Mouse (Mus musculus): Measurements from ENCODE around the gene Pdgfc. TPM values are rescaled to one million over a fixed set of nuclear protein-coding genes. Genes with fewer than 3 reads are reported as not detected.

Gene Pdgfc
- total and polyA plus RNA-seq, 2 experiments, result 1.5 to 2.6 TPM

GRCm38 (mm10) chr3:81029909-81030308 lies 6.3 kb upstream of the Pdgfc start:
- WGBS, result 86% methylated on average over 3 of the region's 3 CpGs
- H3K27ac ChIP-seq (replicated peaks; ENCODE audit: insufficient read depth, low read depth, low read length), result no peak overlapping the region
- no peaks in the 10 kb centered on the region for H3K27me3 ChIP-seq (ENCODE audit: control insufficient read depth, insufficient read depth, low read length)
- no peaks in the 10 kb centered on the region for H3K79me2 ChIP-seq (ENCODE audit: control insufficient read depth, insufficient read depth, low read length)
- no peaks in the 10 kb centered on the region for H3K36me3 ChIP-seq (ENCODE audit: control insufficient read depth, insufficient read depth, low read length)
- no peak overlapping the region for H3K4me3 ChIP-seq (ENCODE audit: insufficient read depth, low read depth, low read length)
- TF ChIP-seq POLR2A (IDR thresholded peaks at IDR 0.05; ENCODE audit: extremely low read depth, insufficient read depth, low read length), result no peak
- no peak for TF ChIP-seq CTCF (IDR thresholded peaks at IDR 0.05; ENCODE audit: low read depth, low read length)
- no peak for DNase-seq (ENCODE audit: extremely low read depth, low read depth, low spot score)
- no peak overlapping the region for H3K9ac ChIP-seq (ENCODE audit: low read depth, low read length)
- H3K4me1 ChIP-seq (ENCODE audit: control insufficient read depth, insufficient read depth, low read length), result no peaks in the 10 kb centered on the region; the same call in 1 of the 2 replicates

- TF ChIP-seq CTCF (IDR thresholded peaks at IDR 0.05; ENCODE audit: low read depth, low read length) (no peak), POLR2A (IDR thresholded peaks at IDR 0.05; ENCODE audit: extremely low read depth, insufficient read depth, low read length) (no peak)
- Histone ChIP-seq H3K79me2 (ENCODE audit: control insufficient read depth, insufficient read depth, low read length) (no peaks in the 10 kb centered on the region), H3K9ac (ENCODE audit: low read depth, low read length) (no peak overlapping the region), H3K4me1 (ENCODE audit: control insufficient read depth, insufficient read depth, low read length) (no peaks in the 10 kb centered on the region; the same call in 1 of the 2 replicates), H3K36me3 (ENCODE audit: control insufficient read depth, insufficient read depth, low read length) (no peaks in the 10 kb centered on the region), H3K4me3 (ENCODE audit: insufficient read depth, low read depth, low read length) (no peak overlapping the region), H3K27ac (replicated peaks; ENCODE audit: insufficient read depth, low read depth, low read length) (no peak overlapping the region), H3K27me3 (ENCODE audit: control insufficient read depth, insufficient read depth, low read length) (no peaks in the 10 kb centered on the region)
- no peak for DNase-seq (ENCODE audit: extremely low read depth, low read depth, low spot score)
- WGBS, result 94% methylated on average over 2 of the region's 2 CpGs
These were observed 5.9 kb upstream of the Pdgfc start for GRCm38 (mm10) chr3:81030311-81030710.

DNA sequence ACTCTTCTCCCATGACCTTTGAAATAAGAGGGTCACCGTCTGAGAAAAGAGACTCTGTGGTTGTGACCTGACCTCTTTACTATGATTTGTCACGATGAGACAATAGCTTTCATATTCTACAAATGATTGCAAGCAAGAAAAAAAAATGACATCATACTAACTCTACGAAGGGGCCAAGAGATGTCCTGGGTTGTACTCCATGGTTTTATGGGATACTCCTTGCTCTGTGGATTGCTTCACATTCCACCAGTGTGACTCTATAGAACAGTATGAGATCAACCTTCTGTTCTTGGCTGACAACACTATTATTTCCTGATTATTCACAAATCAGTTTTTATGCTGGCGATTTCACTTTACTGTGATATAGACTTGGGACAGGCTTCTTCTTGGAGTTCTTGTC lies 4.2 kb upstream of the Pdgfc start:
- 85% methylated on average over 4 of the region's 4 CpGs for WGBS
- H3K36me3 ChIP-seq (ENCODE audit: control insufficient read depth, insufficient read depth, low read length), result no peaks in the 10 kb centered on the region
- H3K27ac ChIP-seq (replicated peaks; ENCODE audit: insufficient read depth, low read depth, low read length), result no peak overlapping the region
- H3K27me3 ChIP-seq (ENCODE audit: control insufficient read depth, insufficient read depth, low read length), result no peaks in the 10 kb centered on the region
- DNase-seq (ENCODE audit: extremely low read depth, low read depth, low spot score), result no peak
- no peak overlapping the region for H3K9ac ChIP-seq (ENCODE audit: low read depth, low read length)
- H3K4me3 ChIP-seq (ENCODE audit: insufficient read depth, low read depth, low read length), result no peak overlapping the region
- TF ChIP-seq POLR2A (IDR thresholded peaks at IDR 0.05; ENCODE audit: extremely low read depth, insufficient read depth, low read length), result no peak
- no peak for TF ChIP-seq CTCF (IDR thresholded peaks at IDR 0.05; ENCODE audit: low read depth, low read length)
- H3K4me1 ChIP-seq (ENCODE audit: control insufficient read depth, insufficient read depth, low read length), result no peaks in the 10 kb centered on the region; the same call in 1 of the 2 replicates
- no peaks in the 10 kb centered on the region for H3K79me2 ChIP-seq (ENCODE audit: control insufficient read depth, insufficient read depth, low read length)

DNA sequence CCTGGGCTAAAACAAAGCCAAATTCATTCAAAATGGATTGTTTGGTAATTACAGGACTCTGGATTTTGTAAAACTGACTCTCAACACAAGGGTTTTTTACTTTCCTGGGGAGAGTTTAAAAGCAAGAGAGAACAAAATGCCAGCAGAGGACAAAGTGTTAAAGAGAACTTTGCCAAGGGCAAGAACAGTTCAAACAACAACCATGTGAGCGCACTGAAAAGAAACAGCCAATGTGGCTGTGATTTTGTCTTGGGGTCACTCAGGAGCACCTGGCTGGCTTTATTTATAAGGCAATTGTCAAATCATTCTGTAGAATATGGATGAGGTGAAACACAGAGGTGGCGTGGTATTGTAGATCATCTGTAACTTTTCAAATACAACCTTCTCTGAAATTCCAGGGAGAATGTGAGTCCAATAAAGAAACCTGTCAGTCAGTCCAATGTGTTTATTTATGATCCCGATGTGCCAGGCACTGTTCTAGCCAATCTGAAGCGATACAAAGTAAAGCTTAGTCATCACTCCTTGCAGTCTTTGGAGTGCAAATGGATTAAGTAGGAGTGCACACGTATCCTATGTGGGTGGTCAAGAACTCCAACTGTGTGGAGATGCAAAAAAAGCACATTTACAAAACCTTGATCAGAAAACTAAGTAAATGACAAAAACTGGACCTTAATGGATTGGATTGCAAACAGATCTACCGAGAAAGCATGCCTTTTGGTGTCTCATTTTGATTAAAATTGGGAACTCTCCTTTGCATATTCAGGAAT lies 1.7 kb upstream of the Pdgfc start:
- no peak overlapping the region for H3K9ac ChIP-seq (ENCODE audit: low read depth, low read length)
- H3K4me1 ChIP-seq (ENCODE audit: control insufficient read depth, insufficient read depth, low read length), result no peaks in the 10 kb centered on the region; the same call in 1 of the 2 replicates
- H3K27ac ChIP-seq (replicated peaks; ENCODE audit: insufficient read depth, low read depth, low read length), result no peak overlapping the region
- H3K27me3 ChIP-seq (ENCODE audit: control insufficient read depth, insufficient read depth, low read length), result no peaks in the 10 kb centered on the region
- peak; percentile 76 for DNase-seq (ENCODE audit: extremely low read depth, low read depth, low spot score)
- no peaks in the 10 kb centered on the region for H3K79me2 ChIP-seq (ENCODE audit: control insufficient read depth, insufficient read depth, low read length)
- WGBS, result 29% methylated on average over 6 of the region's 6 CpGs
- H3K36me3 ChIP-seq (ENCODE audit: control insufficient read depth, insufficient read depth, low read length), result no peaks in the 10 kb centered on the region
- TF ChIP-seq POLR2A (IDR thresholded peaks at IDR 0.05; ENCODE audit: extremely low read depth, insufficient read depth, low read length), result no peak
- TF ChIP-seq CTCF (IDR thresholded peaks at IDR 0.05; ENCODE audit: low read depth, low read length), result no peak
- H3K4me3 ChIP-seq (ENCODE audit: insufficient read depth, low read depth, low read length), result no peak overlapping the region

- Histone ChIP-seq H3K79me2 (ENCODE audit: control insufficient read depth, insufficient read depth, low read length) (no peaks in the 10 kb centered on the region; the same call in 1 of the 2 replicates), H3K27me3 (ENCODE audit: control insufficient read depth, insufficient read depth, low read length) (no peaks in the 10 kb centered on the region), H3K4me3 (ENCODE audit: insufficient read depth, low read depth, low read length) (peak overlapping the region; percentile 95), H3K36me3 (ENCODE audit: control insufficient read depth, insufficient read depth, low read length) (no peaks in the 10 kb centered on the region), H3K4me1 (ENCODE audit: control insufficient read depth, insufficient read depth, low read length) (no peaks in the 10 kb centered on the region; the same call in 1 of the 2 replicates), H3K9ac (ENCODE audit: low read depth, low read length) (peak overlapping the region; percentile 78), H3K27ac (replicated peaks; ENCODE audit: insufficient read depth, low read depth, low read length) (peak overlapping the region; percentile 73)
- TF ChIP-seq CTCF (IDR thresholded peaks at IDR 0.05; ENCODE audit: low read depth, low read length) (no peak), POLR2A (IDR thresholded peaks at IDR 0.05; ENCODE audit: extremely low read depth, insufficient read depth, low read length) (no peak)
- under 1% methylated on average over 68 of the region's 68 CpGs for WGBS
- DNase-seq (ENCODE audit: extremely low read depth, low read depth, low spot score), result peak; percentile 62
These were observed 517 bp downstream of the Pdgfc start for GRCm38 (mm10) chr3:81036554-81037311.

Data from liver, adult 2 months (tissue).